Mouse (Mus musculus) C2C12 (cell line): ENCODE data around the gene Ppp2r1b. TPM values are rescaled to one million over a fixed set of nuclear protein-coding genes. Genes with fewer than 3 reads are reported as not detected.
"Not testable (repeated sequence)": the region's sequence is repeated elsewhere in the genome, so short reads cannot be mapped to it uniquely, and the experiment has no call there.

Experiments
- H3K27me3 ChIP-seq: one replicate; pipeline ENCODE4 v1.6.1; 2011; ENCODE audit not compliant: control insufficient read depth, insufficient read depth, insufficient read length
- H3K36me3 ChIP-seq: one replicate; pipeline ENCODE4 v1.6.1; 2011; ENCODE audit not compliant: control insufficient read depth, insufficient read depth
- H3K4me3 ChIP-seq: one replicate; pipeline ENCODE4 v1.5.1; 2011; ENCODE audit warnings: mild to moderate bottlenecking, control low read depth; ENCODE audit not compliant: poor library complexity, insufficient read depth, severe bottlenecking
- H3K79me2 ChIP-seq: one replicate; pipeline ENCODE4 v1.6.1; 2011; ENCODE audit not compliant: control insufficient read depth, insufficient read depth
- H3K79me3 ChIP-seq: one replicate; pipeline ENCODE4 v1.6.1; 2011; ENCODE audit warnings: low read depth, control low read depth
- H3ac ChIP-seq: one replicate; pipeline ENCODE3; 2011; ENCODE audit warnings: low read depth; ENCODE audit not compliant: control insufficient read depth, insufficient read length
- CEBPB ChIP-seq: IDR thresholded peaks from one replicate; pipeline ENCODE4 v1.6.1; 2011; ENCODE audit warnings: low read depth, mild to moderate bottlenecking, control low read depth, moderate library complexity
- CTCF ChIP-seq: IDR thresholded peaks from one replicate; pipeline ENCODE4 v1.5.1; 2011; ENCODE audit not compliant: control insufficient read depth, insufficient read depth, insufficient read length
- FOSL1 ChIP-seq: IDR thresholded peaks from one replicate; pipeline ENCODE4 v1.8.0; 2011; ENCODE audit warnings: mild to moderate bottlenecking, low read length; ENCODE audit not compliant: poor library complexity, insufficient read depth, severe bottlenecking
- MAX ChIP-seq: IDR thresholded peaks from one replicate; pipeline ENCODE4 v1.6.1; 2011; ENCODE audit warnings: mild to moderate bottlenecking, control low read depth
- MYOD1 ChIP-seq: IDR thresholded peaks from one replicate; pipeline ENCODE4 v1.6.1; 2011; ENCODE audit warnings: low read depth; ENCODE audit not compliant: control insufficient read depth, insufficient read length
- MYOG ChIP-seq: IDR thresholded peaks from one replicate; pipeline ENCODE4 v1.6.1; 2011; ENCODE audit not compliant: control insufficient read depth, insufficient read length; ENCODE audit errors: extremely low read depth
- USF1 ChIP-seq: IDR thresholded peaks from one replicate; pipeline ENCODE4 v1.6.1; 2011; ENCODE audit warnings: low read depth, mild to moderate bottlenecking, control low read depth, moderate library complexity
- polyA plus RNA-seq: library from polyadenylated mRNA; unstranded; fragments of >200 nt; fragmentation: generic; extraction: Trizol; gene quantifications from one replicate; pipeline ENCODE4 v1.2.1, GENCODE M21; 2012; ENCODE audit warnings: missing spikeins

The Ppp2r1b gene
- polyA plus RNA-seq, 1 experiment, result 26.7 TPM

DNA sequence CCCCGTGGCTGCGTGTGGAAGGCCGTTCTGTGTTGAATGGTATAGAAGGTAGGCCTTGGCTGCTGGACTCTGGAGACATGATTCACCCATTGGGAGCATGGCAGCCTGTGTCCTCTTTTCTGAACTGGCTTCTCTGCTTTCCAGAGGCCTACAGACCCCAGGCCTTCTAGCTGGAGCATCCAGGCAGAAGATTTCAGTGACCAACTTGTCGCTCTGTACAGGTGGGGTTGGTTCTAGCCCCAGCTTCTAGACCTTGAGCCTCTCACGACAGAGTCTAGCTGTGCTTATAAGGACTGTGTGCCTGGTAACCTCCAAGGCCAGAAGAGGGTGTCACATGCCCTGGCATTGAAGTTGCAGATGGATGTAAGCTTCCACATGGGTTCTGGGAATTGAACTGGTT, 13.6 kb upstream of the Ppp2r1b start:
- TF ChIP-seq MYOD1 (no peak), USF1 (no peak), MAX (no peak), FOSL1 (no peak), CEBPB (no peak), CTCF (no peak), MYOG (no peak)
- peaks cover 5% of the 10 kb centered on the region for H3K36me3 ChIP-seq
- no peaks in the 10 kb centered on the region for H3K79me3 ChIP-seq
- no peak overlapping the region for H3K4me3 ChIP-seq
- H3K27me3 ChIP-seq, result no peaks in the 10 kb centered on the region
- H3ac ChIP-seq, result no peak overlapping the region
- no peaks in the 10 kb centered on the region for H3K79me2 ChIP-seq

DNA sequence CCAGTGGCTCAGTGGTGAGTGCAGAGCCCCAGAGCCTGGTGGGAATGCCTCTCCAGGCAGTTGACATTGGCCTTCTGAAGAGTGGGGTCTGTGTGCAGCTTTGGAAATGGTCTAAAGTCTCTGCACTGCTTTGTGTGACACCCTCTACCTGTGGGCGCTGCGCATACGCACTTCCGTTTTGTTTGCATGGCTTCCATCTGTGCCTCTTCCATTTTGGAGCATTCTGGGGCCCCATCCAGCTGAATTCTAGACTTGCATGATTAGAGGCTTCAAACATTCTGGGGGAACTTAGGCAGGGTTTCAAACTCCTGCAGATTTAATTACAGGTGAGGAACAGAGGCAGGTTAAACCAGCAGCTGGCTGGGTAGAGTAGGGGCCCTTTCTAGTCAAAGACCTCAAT, 12.9 kb upstream of the Ppp2r1b start:
- TF ChIP-seq MAX (no peak), MYOD1 (no peak), FOSL1 (no peak), USF1 (no peak), MYOG (no peak), CTCF (no peak), CEBPB (no peak)
- no peaks in the 10 kb centered on the region for H3K27me3 ChIP-seq
- peaks cover 5% of the 10 kb centered on the region for H3K36me3 ChIP-seq
- no peaks in the 10 kb centered on the region for H3K79me3 ChIP-seq
- no peak overlapping the region for H3ac ChIP-seq
- no peak overlapping the region for H3K4me3 ChIP-seq
- H3K79me2 ChIP-seq, result no peaks in the 10 kb centered on the region

DNA sequence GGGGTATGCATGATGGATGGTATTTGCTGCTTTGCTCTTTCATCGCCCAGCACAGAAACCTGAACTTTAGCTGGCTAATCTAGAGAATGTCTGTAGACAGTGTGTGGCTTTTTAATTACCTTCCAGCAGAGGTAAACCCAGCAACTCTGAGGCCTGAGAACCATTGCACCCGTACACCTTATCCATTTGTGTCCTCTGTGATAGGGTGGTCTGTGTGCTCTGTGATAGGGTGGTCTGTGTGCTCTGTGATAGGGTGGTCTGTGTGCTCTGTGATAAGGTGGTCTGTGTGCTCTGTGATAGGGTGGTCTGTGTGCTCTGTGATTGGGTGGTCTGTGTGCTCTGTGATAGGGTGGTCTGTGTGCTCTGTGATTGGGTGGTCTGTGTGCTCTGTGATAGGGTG, 12.5 kb upstream of the Ppp2r1b start:
- H3K36me3 ChIP-seq, H3ac ChIP-seq, H3K4me3 ChIP-seq, H3K79me2 ChIP-seq, H3K79me3 ChIP-seq, H3K27me3 ChIP-seq: not testable (repeated sequence)

DNA sequence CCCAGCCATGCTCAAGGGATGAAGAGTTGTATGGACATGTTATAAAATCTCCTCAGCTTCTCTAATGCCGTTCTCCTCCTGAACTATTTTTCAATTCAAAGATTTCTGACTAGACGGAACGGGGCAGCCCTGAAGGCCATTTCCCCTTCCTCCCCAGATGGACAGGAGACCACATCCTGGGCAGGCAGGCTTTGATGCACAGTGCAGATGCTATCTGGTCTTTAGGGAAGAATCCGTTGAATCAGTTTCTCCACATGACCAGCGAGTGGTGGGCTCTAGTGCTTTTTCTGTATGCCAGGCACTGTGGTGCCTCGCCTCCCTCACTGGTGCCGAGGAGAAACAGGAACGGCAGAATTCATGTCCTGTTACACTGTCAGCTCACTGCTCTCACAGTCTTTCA, 11.3 kb upstream of the Ppp2r1b start:
- no peak for TF ChIP-seq FOSL1
- TF ChIP-seq MYOD1, result no peak
- no peak for TF ChIP-seq USF1
- TF ChIP-seq CTCF, result no peak
- no peak for TF ChIP-seq CEBPB
- no peak for TF ChIP-seq MAX
- no peak for TF ChIP-seq MYOG
- Histone ChIP-seq H3K27me3 (no peaks in the 10 kb centered on the region), H3K36me3 (no peaks in the 10 kb centered on the region), H3K4me3 (no peak overlapping the region), H3K79me3 (no peaks in the 10 kb centered on the region), H3ac (no peak overlapping the region), H3K79me2 (no peaks in the 10 kb centered on the region)

DNA sequence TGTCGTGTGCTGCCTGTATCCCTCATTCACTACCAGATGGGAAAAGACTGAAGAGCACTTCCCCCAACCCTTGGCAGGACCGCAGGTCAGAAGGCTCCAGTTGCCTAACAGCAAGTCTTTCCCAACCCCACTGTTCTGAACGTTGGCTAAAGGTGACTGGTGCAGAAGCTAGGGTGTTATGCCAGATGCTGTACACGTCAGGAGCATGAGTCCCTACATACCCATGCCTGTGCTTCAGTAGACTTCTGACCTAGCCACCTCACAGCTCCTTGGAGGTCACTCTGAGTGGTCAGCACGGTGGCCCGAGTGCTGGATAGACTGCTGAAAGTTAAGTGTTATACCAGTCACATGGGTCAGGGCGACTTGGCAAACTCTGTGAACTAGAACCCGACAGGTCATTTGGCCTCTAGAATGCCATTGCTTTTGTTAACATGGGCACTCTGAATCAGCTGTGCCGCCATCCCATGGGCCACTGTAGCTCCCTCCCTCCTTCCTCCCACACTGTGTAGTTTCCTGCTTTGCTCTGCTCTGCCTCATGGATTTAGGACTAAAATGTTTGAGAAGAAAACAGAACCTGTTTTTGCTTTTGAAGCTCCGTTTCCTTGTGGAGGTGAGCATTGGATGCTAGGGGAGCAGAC, 9.9 kb upstream of the Ppp2r1b start:
- H3K79me2 ChIP-seq, result no peaks in the 10 kb centered on the region
- no peaks in the 10 kb centered on the region for H3K27me3 ChIP-seq
- no peaks in the 10 kb centered on the region for H3K36me3 ChIP-seq
- no peak for TF ChIP-seq CTCF
- TF ChIP-seq USF1, result no peak
- no peak for TF ChIP-seq MYOG
- TF ChIP-seq MYOD1, result no peak
- no peak for TF ChIP-seq MAX
- TF ChIP-seq CEBPB, result no peak
- no peak for TF ChIP-seq FOSL1
- no peak overlapping the region for H3K4me3 ChIP-seq
- no peaks in the 10 kb centered on the region for H3K79me3 ChIP-seq
- no peak overlapping the region for H3ac ChIP-seq

DNA sequence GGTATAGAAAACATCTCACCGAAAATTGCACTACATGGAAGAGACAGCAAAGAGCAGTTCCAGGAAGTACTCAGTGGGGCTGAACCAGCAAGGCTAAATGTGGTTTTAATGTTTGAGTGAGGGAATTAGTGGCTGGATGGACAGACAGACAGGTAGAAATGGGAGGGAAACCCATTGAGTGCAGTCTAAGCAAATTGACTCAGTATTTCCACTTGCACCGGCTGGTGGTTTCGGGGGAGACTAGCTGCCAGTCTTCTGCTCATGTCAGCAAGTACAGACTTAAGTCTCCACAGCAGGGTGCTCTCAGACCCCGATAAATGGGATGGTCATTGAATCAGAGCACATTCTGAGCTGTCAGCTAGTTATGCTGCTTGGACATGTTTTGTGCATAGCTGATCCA, 9.0 kb upstream of the Ppp2r1b start:
- no peaks in the 10 kb centered on the region for H3K36me3 ChIP-seq
- H3K4me3 ChIP-seq, result no peak overlapping the region
- TF ChIP-seq CTCF (no peak), MAX (no peak), CEBPB (no peak), FOSL1 (no peak), MYOD1 (no peak)
- H3K79me3 ChIP-seq, result no peaks in the 10 kb centered on the region
- H3ac ChIP-seq, result no peak overlapping the region
- no peaks in the 10 kb centered on the region for H3K27me3 ChIP-seq
- no peaks in the 10 kb centered on the region for H3K79me2 ChIP-seq
